Mouse (Mus musculus): ENCODE measurements around the gene Ces2e. TPM values are rescaled to one million over a fixed set of nuclear protein-coding genes. Genes with fewer than 3 reads are reported as not detected.
A peak's percentile ranks its signal among the peaks of the same experiment; 100 is the strongest.
"Not testable (repeated sequence)": the region's sequence is repeated elsewhere in the genome, so short reads cannot be mapped to it uniquely, and the experiment has no call there.

Gene Ces2e
- polyA plus RNA-seq (2015; fragmentation: Nextera tagmentation; extraction: Ambion mirVana): 1.6 and 1.8 TPM in 2 replicates

- ATAC-seq (ENCODE audit: low FRiP score, low TSS enrichment): 0 out of 2 replicates have a peak, but pooled peaks have one; percentile 35
- H3K9me3 ChIP-seq (ENCODE audit: low read length): no peaks in the 10 kb centered on the region
- 58% methylated on average over 5 of the region's 5 CpGs for WGBS
- no peaks in the 10 kb centered on the region for H3K4me1 ChIP-seq (ENCODE audit: insufficient read depth, low read length)
- H3K4me3 ChIP-seq (ENCODE audit: low read length): no peak within 1 kb of the TSS
- no peak within 1 kb of the TSS for H3K9ac ChIP-seq (replicated peaks; ENCODE audit: low read length)
- no peaks in the 10 kb centered on the region for H3K36me3 ChIP-seq (ENCODE audit: insufficient read depth, low read length)
- no peak within 1 kb of the TSS for H3K27ac ChIP-seq (ENCODE audit: low read length)
- no peak within 1 kb of the TSS for H3K4me2 ChIP-seq (replicated peaks; ENCODE audit: low read depth, low read length)
- H3K27me3 ChIP-seq (ENCODE audit: insufficient read depth, low read length): no peaks in the 10 kb centered on the region
These were observed at the start of gene Ces2e for GRCm38 (mm10) chr8:104925972-104926596. Gene Ces2e (plus strand): TSS chr8:104926260.

- not testable (repeated sequence) for H3K4me3 ChIP-seq (ENCODE audit: low read length); H3K36me3 ChIP-seq (ENCODE audit: insufficient read depth, low read length); ATAC-seq (ENCODE audit: low FRiP score, low TSS enrichment); H3K4me1 ChIP-seq (ENCODE audit: insufficient read depth, low read length); H3K9me3 ChIP-seq (ENCODE audit: low read length); H3K4me2 ChIP-seq (replicated peaks; ENCODE audit: low read depth, low read length); H3K27ac ChIP-seq (ENCODE audit: low read length); H3K9ac ChIP-seq (replicated peaks; ENCODE audit: low read length); H3K27me3 ChIP-seq (ENCODE audit: insufficient read depth, low read length)
- no CpG with 5 or more reads among the region's 4 CpGs for WGBS
These were observed 39.7 kb upstream of the Ces2e start for GRCm38 (mm10) chr8:104886223-104886926.

- no peak overlapping the region for H3K4me3 ChIP-seq (ENCODE audit: low read length)
- H3K27me3 ChIP-seq (ENCODE audit: insufficient read depth, low read length): no peaks in the 10 kb centered on the region
- H3K9me3 ChIP-seq (ENCODE audit: low read length): no peaks in the 10 kb centered on the region
- no peak overlapping the region for H3K9ac ChIP-seq (replicated peaks; ENCODE audit: low read length)
- WGBS: 77% methylated on average over 2 of the region's 2 CpGs
- no peak overlapping the region for H3K27ac ChIP-seq (ENCODE audit: low read length)
- no peaks in the 10 kb centered on the region for H3K4me1 ChIP-seq (ENCODE audit: insufficient read depth, low read length)
- ATAC-seq (ENCODE audit: low FRiP score, low TSS enrichment): no peak
- no peaks in the 10 kb centered on the region for H3K36me3 ChIP-seq (ENCODE audit: insufficient read depth, low read length)
- no peak overlapping the region for H3K4me2 ChIP-seq (replicated peaks; ENCODE audit: low read depth, low read length)
These were observed 24.3 kb upstream of the Ces2e start for GRCm38 (mm10) chr8:104901746-104902145.

- no peak overlapping the region for H3K4me2 ChIP-seq (replicated peaks; ENCODE audit: low read depth, low read length)
- H3K36me3 ChIP-seq (ENCODE audit: insufficient read depth, low read length): no peaks in the 10 kb centered on the region
- no peaks in the 10 kb centered on the region for H3K9me3 ChIP-seq (ENCODE audit: low read length)
- H3K4me1 ChIP-seq (ENCODE audit: insufficient read depth, low read length): no peaks in the 10 kb centered on the region
- no peak overlapping the region for H3K4me3 ChIP-seq (ENCODE audit: low read length)
- no peak overlapping the region for H3K9ac ChIP-seq (replicated peaks; ENCODE audit: low read length)
- no peaks in the 10 kb centered on the region for H3K27me3 ChIP-seq (ENCODE audit: insufficient read depth, low read length)
- ATAC-seq (ENCODE audit: low FRiP score, low TSS enrichment): no peak
- WGBS: 53% methylated on average over 1 of the region's 1 CpGs
- no peak overlapping the region for H3K27ac ChIP-seq (ENCODE audit: low read length)
These were observed 18.9 kb upstream of the Ces2e start for GRCm38 (mm10) chr8:104907111-104907510.

- ATAC-seq (ENCODE audit: low FRiP score, low TSS enrichment); H3K9ac ChIP-seq (replicated peaks; ENCODE audit: low read length): not testable (repeated sequence)
These were observed 17.0 kb upstream of the Ces2e start for GRCm38 (mm10) chr8:104909021-104909420.

GRCm38 (mm10) chr8:104909651-104910050 is 16.4 kb upstream of the Ces2e start:
- H3K27ac ChIP-seq (ENCODE audit: low read length); H3K4me3 ChIP-seq (ENCODE audit: low read length); H3K27me3 ChIP-seq (ENCODE audit: insufficient read depth, low read length); ATAC-seq (ENCODE audit: low FRiP score, low TSS enrichment); H3K9ac ChIP-seq (replicated peaks; ENCODE audit: low read length); H3K4me2 ChIP-seq (replicated peaks; ENCODE audit: low read depth, low read length); H3K36me3 ChIP-seq (ENCODE audit: insufficient read depth, low read length); H3K9me3 ChIP-seq (ENCODE audit: low read length); H3K4me1 ChIP-seq (ENCODE audit: insufficient read depth, low read length): not testable (repeated sequence)
- 95% methylated on average over 10 of the region's 10 CpGs for WGBS

More at GRCm38 (mm10) chr8:104909021-104909420, 17.0 kb upstream of the Ces2e start:
- H3K4me2 ChIP-seq (replicated peaks; ENCODE audit: low read depth, low read length); H3K27ac ChIP-seq (ENCODE audit: low read length); H3K9me3 ChIP-seq (ENCODE audit: low read length); H3K36me3 ChIP-seq (ENCODE audit: insufficient read depth, low read length); H3K4me1 ChIP-seq (ENCODE audit: insufficient read depth, low read length); H3K4me3 ChIP-seq (ENCODE audit: low read length); H3K27me3 ChIP-seq (ENCODE audit: insufficient read depth, low read length): not testable (repeated sequence)
- 68% methylated on average over 1 of the region's 1 CpGs for WGBS

- no peak for ATAC-seq (ENCODE audit: low FRiP score, low TSS enrichment)
These were observed 1.2 kb downstream of the Ces2e start for GRCm38 (mm10) chr8:104927301-104927700.

GRCm38 (mm10) chr8:104944665-104945064 is 18.6 kb downstream of the Ces2e start:
- Histone ChIP-seq H3K27ac (ENCODE audit: low read length) (no peak overlapping the region), H3K27me3 (ENCODE audit: insufficient read depth, low read length) (no peaks in the 10 kb centered on the region), H3K4me2 (replicated peaks; ENCODE audit: low read depth, low read length) (no peak overlapping the region), H3K9ac (replicated peaks; ENCODE audit: low read length) (no peak overlapping the region), H3K4me3 (ENCODE audit: low read length) (no peak overlapping the region), H3K4me1 (ENCODE audit: insufficient read depth, low read length) (no peaks in the 10 kb centered on the region), H3K9me3 (ENCODE audit: low read length) (no peaks in the 10 kb centered on the region), H3K36me3 (ENCODE audit: insufficient read depth, low read length) (no peaks in the 10 kb centered on the region)
- ATAC-seq (ENCODE audit: low FRiP score, low TSS enrichment): no peak
- WGBS: 81% methylated on average over 2 of the region's 2 CpGs

More at GRCm38 (mm10) chr8:104927301-104927700, 1.2 kb downstream of the Ces2e start:
- no peak overlapping the region for H3K9ac ChIP-seq (replicated peaks; ENCODE audit: low read length)
- no peak overlapping the region for H3K27ac ChIP-seq (ENCODE audit: low read length)
- no peak overlapping the region for H3K4me3 ChIP-seq (ENCODE audit: low read length)
- H3K4me2 ChIP-seq (replicated peaks; ENCODE audit: low read depth, low read length): no peak overlapping the region
- no peaks in the 10 kb centered on the region for H3K36me3 ChIP-seq (ENCODE audit: insufficient read depth, low read length)
- WGBS: 88% methylated on average over 3 of the region's 3 CpGs
- H3K9me3 ChIP-seq (ENCODE audit: low read length): no peaks in the 10 kb centered on the region
- H3K27me3 ChIP-seq (ENCODE audit: insufficient read depth, low read length): no peaks in the 10 kb centered on the region
- no peaks in the 10 kb centered on the region for H3K4me1 ChIP-seq (ENCODE audit: insufficient read depth, low read length)

- H3K36me3 ChIP-seq (ENCODE audit: insufficient read depth, low read length): no peaks in the 10 kb centered on the region
- H3K27ac ChIP-seq (ENCODE audit: low read length): no peak within 1 kb of the TSS
- no peak within 1 kb of the TSS for H3K9ac ChIP-seq (replicated peaks; ENCODE audit: low read length)
- no peaks in the 10 kb centered on the region for H3K4me1 ChIP-seq (ENCODE audit: insufficient read depth, low read length)
- H3K4me2 ChIP-seq (replicated peaks; ENCODE audit: low read depth, low read length): no peak within 1 kb of the TSS
- H3K9me3 ChIP-seq (ENCODE audit: low read length): no peaks in the 10 kb centered on the region
- ATAC-seq (ENCODE audit: low FRiP score, low TSS enrichment): no peak
- no peaks in the 10 kb centered on the region for H3K27me3 ChIP-seq (ENCODE audit: insufficient read depth, low read length)
- H3K4me3 ChIP-seq (ENCODE audit: low read length): no peak within 1 kb of the TSS
- WGBS: 66% methylated on average over 4 of the region's 4 CpGs
These were observed 21.0 kb downstream of the Ces2e start, which contains the start of gene Ces2f for GRCm38 (mm10) chr8:104947056-104947455. Gene Ces2f (plus strand): TSS chr8:104947356.

GRCm38 (mm10) chr8:104949031-104949430 is 23.0 kb downstream of the Ces2e start:
- no peaks in the 10 kb centered on the region for H3K27me3 ChIP-seq (ENCODE audit: insufficient read depth, low read length)
- no peaks in the 10 kb centered on the region for H3K9me3 ChIP-seq (ENCODE audit: low read length)
- no peaks in the 10 kb centered on the region for H3K4me1 ChIP-seq (ENCODE audit: insufficient read depth, low read length)
- no peak overlapping the region for H3K27ac ChIP-seq (ENCODE audit: low read length)
- H3K36me3 ChIP-seq (ENCODE audit: insufficient read depth, low read length): no peaks in the 10 kb centered on the region
- 62% methylated on average over 5 of the region's 5 CpGs for WGBS
- ATAC-seq (ENCODE audit: low FRiP score, low TSS enrichment): no peak
- no peak overlapping the region for H3K9ac ChIP-seq (replicated peaks; ENCODE audit: low read length)
- no peak overlapping the region for H3K4me3 ChIP-seq (ENCODE audit: low read length)
- no peak overlapping the region for H3K4me2 ChIP-seq (replicated peaks; ENCODE audit: low read depth, low read length)
